Mouse (Mus musculus) midbrain, embryonic 16.5 days (tissue): Measurements from ENCODE around the gene Pmvk. TPM values are rescaled to one million over a fixed set of nuclear protein-coding genes. Genes with fewer than 3 reads are reported as not detected.

Experiments
- ATAC-seq: fragments of 200-750 bp; cut with Nextera tagmentation; 2 replicates; pipeline ENCODE4 v1.8.0; 2017; ENCODE audit warnings: moderate TSS enrichment
- H3K27ac ChIP-seq: fragments of 300-500 bp; sonication (generic); 2 replicates; pipeline ENCODE4 v1.5.1; 2014; ENCODE audit warnings: mild to moderate bottlenecking, low read length, mixed read lengths
- H3K27me3 ChIP-seq: fragments of 300-500 bp; sonication (generic); 2 replicates; pipeline ENCODE4 v1.6.1; 2014; ENCODE audit warnings: low read depth, low read length, mixed read lengths; ENCODE audit not compliant: control insufficient read depth, insufficient read depth
- H3K36me3 ChIP-seq: fragments of 300-500 bp; sonication (generic); 2 replicates; pipeline ENCODE4 v1.6.1; 2014; ENCODE audit warnings: mild to moderate bottlenecking, low read length, moderate library complexity, mixed read lengths; ENCODE audit not compliant: control insufficient read depth, insufficient read depth
- H3K4me1 ChIP-seq: fragments of 300-500 bp; sonication (generic); 2 replicates; pipeline ENCODE4 v1.6.1; 2014; ENCODE audit warnings: mild to moderate bottlenecking, low read length, mixed read lengths; ENCODE audit not compliant: control insufficient read depth, insufficient read depth
- H3K4me2 ChIP-seq: fragments of 300-500 bp; sonication (generic); 2 replicates; pipeline ENCODE4 v1.6.1; 2014; ENCODE audit warnings: mild to moderate bottlenecking, low read length, mixed read lengths
- H3K4me3 ChIP-seq: fragments of 300-500 bp; sonication (generic); 2 replicates; pipeline ENCODE4 v1.5.1; 2014; ENCODE audit warnings: low read depth, mild to moderate bottlenecking, low read length, moderate library complexity, mixed read lengths
- H3K9ac ChIP-seq: fragments of 300-500 bp; sonication (generic); 2 replicates; pipeline ENCODE4 v1.6.1; 2014; ENCODE audit warnings: low read depth, low read length, mixed read lengths
- H3K9me3 ChIP-seq: fragments of 300-500 bp; sonication (generic); replicated peaks from 2 replicates; pipeline ENCODE4 v1.6.1; 2014; ENCODE audit warnings: mild to moderate bottlenecking, low read length, mixed read lengths; ENCODE audit not compliant: control insufficient read depth, poor library complexity, severe bottlenecking
- WGBS: fragments of 180-500 bp; shearing (Covaris S2); extraction: QIAGEN DNeasy Blood & Tissue Kit; methylation state at CpG from one replicate; pipeline ENCODE4 v1.1.7; 2014; 5-methylcytosine and 5-hydroxymethylcytosine counted together
- polyA plus RNA-seq: library from polyadenylated mRNA; unstranded; fragments of >200 nt; fragmentation: Nextera tagmentation; extraction: Ambion mirVana; gene quantifications from 2 replicates; pipeline ENCODE4 v1.2.1, GENCODE M21; 2015

Pmvk gene
- polyA plus RNA-seq, 1 experiment from 2014 or later, result 142 TPM

DNA sequence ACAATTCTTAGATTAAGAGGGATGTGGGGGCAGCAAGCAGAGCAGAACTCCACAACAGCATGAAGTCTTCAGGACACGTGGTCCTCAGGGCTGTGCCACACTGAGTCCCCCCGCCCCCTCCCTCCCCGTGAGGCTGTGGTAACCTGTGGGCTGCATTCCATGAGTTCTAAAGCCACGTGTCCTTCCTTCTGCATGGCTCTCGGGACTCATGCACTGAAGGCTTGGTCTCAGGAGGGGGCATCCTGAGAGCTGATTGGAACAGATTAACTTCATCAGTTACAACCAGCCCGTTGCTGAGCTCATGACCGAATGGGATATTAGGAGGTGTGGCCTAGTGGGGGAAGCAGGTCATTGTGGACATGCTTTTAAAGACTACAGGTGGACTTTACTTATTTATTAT lies 45.4 kb downstream of the Pmvk start:
- Histone ChIP-seq H3K4me1 (no peaks in the 10 kb centered on the region), H3K4me2 (no peak overlapping the region), H3K9ac (no peak overlapping the region), H3K4me3 (no peak overlapping the region), H3K27ac (no peak overlapping the region), H3K36me3 (no peaks in the 10 kb centered on the region), H3K27me3 (no peaks in the 10 kb centered on the region), H3K9me3 (no peaks in the 10 kb centered on the region)
- ATAC-seq, result no peak
- WGBS, result 37% methylated on average over 7 of the region's 7 CpGs

DNA sequence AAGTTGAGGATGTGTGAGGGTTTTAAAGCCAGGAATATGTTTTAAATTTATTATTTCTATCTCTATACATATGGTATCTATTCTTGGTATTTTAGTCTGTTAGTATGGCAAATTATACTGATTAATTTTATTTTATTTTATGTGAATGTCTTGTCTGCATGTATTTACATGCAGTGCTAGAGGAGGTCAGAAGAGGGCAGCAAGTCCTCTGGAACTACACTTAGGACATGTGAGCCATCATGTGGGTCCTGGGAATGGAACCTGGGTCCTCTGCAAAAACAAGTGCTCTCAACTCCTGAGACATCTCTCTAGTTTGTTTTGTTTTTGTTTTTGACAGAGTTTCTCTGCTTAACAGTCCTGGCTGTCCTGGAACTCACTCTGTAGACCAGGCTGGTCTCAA lies 47.1 kb downstream of the Pmvk start:
- ATAC-seq, result no peak
- no peaks in the 10 kb centered on the region for H3K4me1 ChIP-seq
- H3K9ac ChIP-seq, result no peak overlapping the region

DNA sequence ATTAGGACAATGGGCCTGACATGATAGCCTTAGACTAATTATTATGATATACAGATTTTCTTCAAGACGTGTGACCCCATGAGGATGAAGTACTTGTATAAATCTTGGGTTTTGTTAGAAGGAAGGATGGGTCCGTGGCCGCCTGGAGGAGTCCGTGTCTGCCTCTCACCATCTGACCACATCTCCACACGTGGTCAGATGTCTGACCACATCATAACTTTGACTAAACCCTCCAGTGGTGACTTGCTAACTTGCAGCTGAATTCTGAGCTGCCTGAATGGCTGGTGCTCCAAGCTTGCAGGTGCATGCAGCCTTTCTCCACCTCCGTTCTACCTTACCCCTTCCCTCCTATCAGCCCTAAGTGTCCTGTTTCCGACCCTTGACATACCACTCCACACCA lies 48.2 kb downstream of the Pmvk start:
- no peak for ATAC-seq
- Histone ChIP-seq H3K9me3 (no peaks in the 10 kb centered on the region), H3K4me3 (no peak overlapping the region), H3K4me1 (no peaks in the 10 kb centered on the region), H3K36me3 (no peaks in the 10 kb centered on the region), H3K27me3 (no peaks in the 10 kb centered on the region), H3K27ac (no peak overlapping the region), H3K9ac (no peak overlapping the region), H3K4me2 (no peak overlapping the region)
- 86% methylated on average over 7 of the region's 7 CpGs for WGBS

More for the DNA sequence above, 47.1 kb downstream of the Pmvk start:
- Histone ChIP-seq H3K9me3 (no peaks in the 10 kb centered on the region), H3K4me2 (no peak overlapping the region), H3K4me3 (no peak overlapping the region), H3K27ac (no peak overlapping the region), H3K36me3 (no peaks in the 10 kb centered on the region), H3K27me3 (no peaks in the 10 kb centered on the region)

DNA sequence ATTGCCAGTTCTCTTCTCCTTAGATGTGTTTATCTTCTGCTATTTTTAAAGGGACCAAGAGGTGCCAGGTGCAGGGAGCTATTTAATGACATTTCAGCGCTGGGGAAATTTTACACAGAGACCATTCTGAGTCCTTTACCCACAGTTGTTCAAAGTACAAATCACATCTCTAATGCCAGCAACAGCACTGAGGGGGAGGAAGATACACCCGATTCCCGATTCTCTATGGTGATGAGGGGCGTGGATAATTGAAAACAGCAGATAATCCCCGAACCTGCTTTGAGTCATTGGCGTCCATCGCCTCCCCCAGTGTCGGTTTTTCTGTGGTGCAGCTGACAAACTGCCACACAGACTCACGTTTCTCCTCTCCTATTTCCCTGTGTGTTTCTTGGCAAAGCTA lies 53.7 kb downstream of the Pmvk start:
- no peak overlapping the region for H3K4me3 ChIP-seq
- ATAC-seq, result no peak
- no peak overlapping the region for H3K9ac ChIP-seq
- WGBS, result 21% methylated on average over 9 of the region's 9 CpGs
- H3K36me3 ChIP-seq, result no peaks in the 10 kb centered on the region
- H3K4me2 ChIP-seq, result no peak overlapping the region
- no peaks in the 10 kb centered on the region for H3K27me3 ChIP-seq
- H3K4me1 ChIP-seq, result peaks cover 9% of the 10 kb centered on the region; the same call in 1 of the 2 replicates
- no peaks in the 10 kb centered on the region for H3K9me3 ChIP-seq
- H3K27ac ChIP-seq, result no peak overlapping the region

DNA sequence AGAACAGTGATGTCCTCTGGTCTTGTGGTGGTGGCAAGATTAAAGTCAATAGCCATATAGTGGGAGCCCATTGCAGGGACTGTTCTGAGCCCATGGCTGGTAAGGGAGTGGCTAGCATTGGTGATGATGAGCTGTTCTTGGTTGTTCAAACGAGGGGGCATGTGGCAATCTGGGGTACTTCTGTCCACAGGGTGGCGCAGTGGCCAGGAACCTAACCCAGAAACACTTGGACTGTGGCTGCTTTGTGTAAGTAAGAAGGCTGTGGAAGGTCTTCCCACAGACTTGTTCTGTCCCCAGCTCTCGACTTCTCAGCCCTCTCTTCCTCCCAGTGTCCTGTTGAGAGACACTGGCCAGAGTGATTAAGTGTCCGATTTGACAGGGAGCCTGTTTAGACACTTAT lies 56.6 kb downstream of the Pmvk start:
- Histone ChIP-seq H3K4me2 (peak overlapping the region; percentile 36), H3K9me3 (no peaks in the 10 kb centered on the region), H3K4me3 (no peak overlapping the region), H3K27me3 (no peaks in the 10 kb centered on the region), H3K9ac (peak overlapping the region; percentile 16; the same call in 1 of the 2 replicates), H3K36me3 (no peaks in the 10 kb centered on the region), H3K4me1 (peaks cover 9% of the 10 kb centered on the region; the same call in 1 of the 2 replicates), H3K27ac (peak overlapping the region; percentile 63)
- 13% methylated on average over 4 of the region's 4 CpGs for WGBS
- ATAC-seq, result peak; percentile 66

DNA sequence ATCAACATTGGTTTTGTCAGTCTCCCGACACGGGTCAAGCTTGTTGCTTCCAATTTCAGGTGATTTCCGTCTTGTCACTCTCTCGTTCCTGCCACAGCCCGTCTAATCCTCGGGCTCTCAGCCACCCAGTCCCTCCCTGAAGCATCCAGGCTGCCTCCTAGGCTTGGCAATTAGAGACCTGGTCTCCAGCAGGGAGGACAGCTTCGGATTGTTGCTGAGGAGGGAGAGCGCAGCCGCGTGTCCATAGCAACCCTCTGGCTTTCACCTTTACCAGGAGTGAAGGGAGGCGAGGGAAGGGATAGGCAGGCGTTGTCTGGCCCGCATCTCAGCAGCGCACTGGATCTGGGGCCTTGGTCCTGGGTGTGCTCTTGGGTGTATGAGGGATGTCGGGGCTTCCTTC lies 57.1 kb downstream of the Pmvk start:
- peak overlapping the region; percentile 36 for H3K4me2 ChIP-seq
- WGBS, result 3% methylated on average over 15 of the region's 15 CpGs
- peaks cover 9% of the 10 kb centered on the region; the same call in 1 of the 2 replicates for H3K4me1 ChIP-seq
- peak; percentile 85 for ATAC-seq
- H3K9ac ChIP-seq, result peak overlapping the region; percentile 16; the same call in 1 of the 2 replicates
- H3K4me3 ChIP-seq, result no peak overlapping the region
- H3K36me3 ChIP-seq, result no peaks in the 10 kb centered on the region
- H3K27ac ChIP-seq, result peak overlapping the region; percentile 63
- H3K9me3 ChIP-seq, result no peaks in the 10 kb centered on the region; the same call in 1 of the 2 replicates
- no peaks in the 10 kb centered on the region for H3K27me3 ChIP-seq

DNA sequence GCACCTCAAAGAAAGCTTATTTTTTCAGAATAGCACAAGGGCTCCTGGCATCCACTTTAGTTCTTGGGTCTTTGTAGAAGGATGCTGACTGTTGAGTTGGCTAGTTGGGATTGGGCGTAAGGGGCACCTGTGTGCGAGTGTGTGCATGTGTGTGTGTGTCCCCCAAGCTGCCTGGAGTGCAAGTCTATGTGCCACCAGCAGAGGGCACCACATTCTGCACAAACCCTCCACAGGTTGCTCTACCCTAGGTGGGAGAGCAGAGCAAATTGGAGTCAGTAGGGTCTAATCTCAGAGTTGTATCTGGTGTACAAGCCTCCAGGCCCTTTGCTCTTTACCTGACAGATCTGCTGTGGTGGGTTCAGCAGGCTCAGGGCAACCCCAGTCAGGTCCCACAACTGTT lies 57.9 kb downstream of the Pmvk start:
- Histone ChIP-seq H3K9me3 (no peaks in the 10 kb centered on the region; the same call in 1 of the 2 replicates), H3K27ac (no peak overlapping the region), H3K27me3 (no peaks in the 10 kb centered on the region), H3K4me3 (no peak overlapping the region), H3K4me2 (no peak overlapping the region), H3K9ac (no peak overlapping the region), H3K36me3 (no peaks in the 10 kb centered on the region), H3K4me1 (peaks cover 9% of the 10 kb centered on the region; the same call in 1 of the 2 replicates)
- ATAC-seq, result no peak
- 94% methylated on average over 2 of the region's 2 CpGs for WGBS

DNA sequence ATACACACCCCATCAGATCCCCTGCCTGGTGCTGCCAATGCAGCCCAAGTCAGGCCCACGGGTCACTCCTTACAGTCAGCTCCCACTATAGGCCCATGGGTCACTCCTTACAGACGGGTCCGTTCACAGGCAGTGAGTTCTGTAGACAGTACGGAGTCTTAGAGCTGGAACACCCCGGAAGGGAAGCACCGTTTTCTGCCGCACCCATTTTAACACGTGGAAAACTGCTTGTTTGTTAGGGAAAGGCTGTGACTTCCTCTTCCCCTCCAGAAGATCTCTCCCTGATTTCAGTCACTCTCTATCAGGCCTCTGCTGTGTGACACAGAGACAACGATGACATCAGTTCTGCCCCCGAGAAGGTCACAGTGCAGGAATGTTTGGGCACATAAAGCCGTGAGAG lies 61.1 kb downstream of the Pmvk start:
- Histone ChIP-seq H3K4me1 (peaks cover 17% of the 10 kb centered on the region), H3K9me3 (no peaks in the 10 kb centered on the region; the same call in 1 of the 2 replicates), H3K27ac (no peak overlapping the region), H3K4me3 (no peak overlapping the region), H3K36me3 (no peaks in the 10 kb centered on the region), H3K4me2 (no peak overlapping the region), H3K9ac (no peak overlapping the region), H3K27me3 (no peaks in the 10 kb centered on the region)
- no peak for ATAC-seq
- WGBS, result 78% methylated on average over 11 of the region's 11 CpGs

DNA sequence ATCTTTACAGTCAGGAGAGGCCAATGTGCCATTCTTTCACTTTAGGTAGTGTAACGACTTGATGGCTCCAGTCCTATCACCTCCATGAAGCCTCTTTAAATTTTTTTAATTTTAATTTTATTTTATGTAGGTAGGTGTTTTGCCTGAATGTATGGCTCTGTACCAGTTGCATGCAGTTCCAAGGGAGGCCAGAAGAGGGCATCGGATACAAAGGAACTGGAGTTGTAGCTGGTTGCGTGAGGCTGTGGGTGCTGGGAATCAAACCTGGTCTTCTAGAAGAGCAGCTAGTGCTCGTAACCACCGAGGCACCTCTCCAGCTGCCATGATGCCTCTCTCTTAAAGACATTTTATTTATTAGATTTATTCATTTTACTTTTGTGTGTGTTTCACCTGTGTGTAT lies 62.0 kb downstream of the Pmvk start:
- Histone ChIP-seq H3K4me3 (no peak overlapping the region), H3K4me2 (no peak overlapping the region), H3K9me3 (no peaks in the 10 kb centered on the region; the same call in 1 of the 2 replicates), H3K36me3 (no peaks in the 10 kb centered on the region), H3K27me3 (no peaks in the 10 kb centered on the region), H3K4me1 (peaks cover 16% of the 10 kb centered on the region), H3K9ac (no peak overlapping the region), H3K27ac (no peak overlapping the region)
- WGBS, result 88% methylated on average over 5 of the region's 5 CpGs
- ATAC-seq, result no peak
